Mouse (Mus musculus): ENCODE measurements around the gene Tut7. TPM values are rescaled to one million over a fixed set of nuclear protein-coding genes. Genes with fewer than 3 reads are reported as not detected.
A peak's percentile ranks its signal among the peaks of the same experiment; 100 is the strongest.
"Not testable (repeated sequence)": the region's sequence is repeated elsewhere in the genome, so short reads cannot be mapped to it uniquely, and the experiment has no call there.

Tut7 gene
- polyA plus RNA-seq, 1 experiment from 2014 or later, result 33.5 TPM

- no peak for ATAC-seq
Observed at GRCm38 (mm10) chr13:59738455-59738854, 84.5 kb downstream of the Tut7 start.

GRCm38 (mm10) chr13:59735190-59735589, 87.8 kb downstream of the Tut7 start:
- Histone ChIP-seq H3K36me3 (ENCODE audit: control insufficient read depth, insufficient read depth, low read length) (no peaks in the 10 kb centered on the region), H3K4me1 (ENCODE audit: control insufficient read depth, insufficient read depth, low read length) (no peaks in the 10 kb centered on the region), H3K4me2 (ENCODE audit: low read length) (no peak overlapping the region), H3K4me3 (ENCODE audit: low read depth, low read length) (no peak overlapping the region), H3K9me3 (replicated peaks; ENCODE audit: control insufficient read depth, low read length) (no peaks in the 10 kb centered on the region), H3K27me3 (replicated peaks; ENCODE audit: control insufficient read depth, insufficient read depth, low read length) (no peaks in the 10 kb centered on the region), H3K27ac (ENCODE audit: low read depth, low read length) (no peak overlapping the region), H3K9ac (ENCODE audit: low read length) (no peak overlapping the region)
- WGBS, result 31% methylated on average over 3 of the region's 3 CpGs
- ATAC-seq (no peak), DNase-seq (ENCODE audit: low spot score) (peak; percentile 45)

More at GRCm38 (mm10) chr13:59738455-59738854, 84.5 kb downstream of the Tut7 start:
- Histone ChIP-seq H3K9ac (ENCODE audit: low read length) (no peak overlapping the region), H3K9me3 (replicated peaks; ENCODE audit: control insufficient read depth, low read length) (no peaks in the 10 kb centered on the region), H3K4me1 (ENCODE audit: control insufficient read depth, insufficient read depth, low read length) (no peaks in the 10 kb centered on the region), H3K4me3 (ENCODE audit: low read depth, low read length) (no peak overlapping the region), H3K27ac (ENCODE audit: low read depth, low read length) (no peak overlapping the region), H3K27me3 (replicated peaks; ENCODE audit: control insufficient read depth, insufficient read depth, low read length) (no peaks in the 10 kb centered on the region), H3K4me2 (ENCODE audit: low read length) (no peak overlapping the region), H3K36me3 (ENCODE audit: control insufficient read depth, insufficient read depth, low read length) (no peaks in the 10 kb centered on the region)
- DNase-seq (ENCODE audit: low spot score), result no peak
- whole genome bisulfite sequencing, result 93% methylated on average over 2 of the region's 2 CpGs

- H3K9ac ChIP-seq (ENCODE audit: low read length); DNase-seq (ENCODE audit: low spot score); H3K27ac ChIP-seq (ENCODE audit: low read depth, low read length); H3K4me3 ChIP-seq (ENCODE audit: low read depth, low read length); H3K36me3 ChIP-seq (ENCODE audit: control insufficient read depth, insufficient read depth, low read length); H3K27me3 ChIP-seq (replicated peaks; ENCODE audit: control insufficient read depth, insufficient read depth, low read length); H3K9me3 ChIP-seq (replicated peaks; ENCODE audit: control insufficient read depth, low read length); H3K4me2 ChIP-seq (ENCODE audit: low read length); ATAC-seq; H3K4me1 ChIP-seq (ENCODE audit: control insufficient read depth, insufficient read depth, low read length): not testable (repeated sequence)
- WGBS, result 27% methylated on average over 6 of the region's 6 CpGs
Observed at GRCm38 (mm10) chr13:59734347-59734746, 88.6 kb downstream of the Tut7 start.

GRCm38 (mm10) chr13:59733936-59734335, 89.0 kb downstream of the Tut7 start:
- Histone ChIP-seq H3K4me2 (ENCODE audit: low read length) (no peak overlapping the region), H3K9me3 (replicated peaks; ENCODE audit: control insufficient read depth, low read length) (no peaks in the 10 kb centered on the region), H3K9ac (ENCODE audit: low read length) (no peak overlapping the region), H3K4me3 (ENCODE audit: low read depth, low read length) (no peak overlapping the region), H3K4me1 (ENCODE audit: control insufficient read depth, insufficient read depth, low read length) (no peaks in the 10 kb centered on the region), H3K36me3 (ENCODE audit: control insufficient read depth, insufficient read depth, low read length) (no peaks in the 10 kb centered on the region), H3K27me3 (replicated peaks; ENCODE audit: control insufficient read depth, insufficient read depth, low read length) (no peaks in the 10 kb centered on the region), H3K27ac (ENCODE audit: low read depth, low read length) (no peak overlapping the region)
- ATAC-seq (no peak), DNase-seq (ENCODE audit: low spot score) (no peak)
- 81% methylated on average over 2 of the region's 4 CpGs for WGBS

GRCm38 (mm10) chr13:59731652-59732051, 91.3 kb downstream of the Tut7 start, which contains the start of gene Spata31d1d:
TSS of gene Spata31d1d (minus strand) at chr13:59731752.
- Histone ChIP-seq H3K4me3 (ENCODE audit: low read depth, low read length) (no peak within 1 kb of the TSS), H3K9ac (ENCODE audit: low read length) (no peak within 1 kb of the TSS), H3K4me2 (ENCODE audit: low read length) (no peak within 1 kb of the TSS), H3K9me3 (replicated peaks; ENCODE audit: control insufficient read depth, low read length) (no peaks in the 10 kb centered on the region), H3K27me3 (replicated peaks; ENCODE audit: control insufficient read depth, insufficient read depth, low read length) (no peaks in the 10 kb centered on the region), H3K27ac (ENCODE audit: low read depth, low read length) (no peak within 1 kb of the TSS), H3K4me1 (ENCODE audit: control insufficient read depth, insufficient read depth, low read length) (no peaks in the 10 kb centered on the region), H3K36me3 (ENCODE audit: control insufficient read depth, insufficient read depth, low read length) (no peaks in the 10 kb centered on the region)
- ATAC-seq (no peak), DNase-seq (ENCODE audit: low spot score) (no peak)
- 42% methylated on average over 6 of the region's 7 CpGs for WGBS

GRCm38 (mm10) chr13:59728378-59729093, 94.4 kb downstream of the Tut7 start:
- H3K9ac ChIP-seq (ENCODE audit: low read length), result no peak overlapping the region
- H3K4me2 ChIP-seq (ENCODE audit: low read length), result no peak overlapping the region
- ATAC-seq, result peak; percentile 85
- no peaks in the 10 kb centered on the region for H3K36me3 ChIP-seq (ENCODE audit: control insufficient read depth, insufficient read depth, low read length)
- 25% methylated on average over 7 of the region's 7 CpGs for WGBS
- no peak overlapping the region for H3K27ac ChIP-seq (ENCODE audit: low read depth, low read length)
- peak; percentile 92 for DNase-seq (ENCODE audit: low spot score)
- no peaks in the 10 kb centered on the region for H3K9me3 ChIP-seq (replicated peaks; ENCODE audit: control insufficient read depth, low read length)
- H3K4me1 ChIP-seq (ENCODE audit: control insufficient read depth, insufficient read depth, low read length), result peaks cover 3% of the 10 kb centered on the region; the same call in 1 of the 2 replicates
- H3K27me3 ChIP-seq (replicated peaks; ENCODE audit: control insufficient read depth, insufficient read depth, low read length), result no peaks in the 10 kb centered on the region
- H3K4me3 ChIP-seq (ENCODE audit: low read depth, low read length), result no peak overlapping the region

GRCm38 (mm10) chr13:59726139-59726867, 96.6 kb downstream of the Tut7 start:
- Histone ChIP-seq H3K9me3 (replicated peaks; ENCODE audit: control insufficient read depth, low read length) (no peaks in the 10 kb centered on the region), H3K27ac (ENCODE audit: low read depth, low read length) (no peak overlapping the region), H3K4me1 (ENCODE audit: control insufficient read depth, insufficient read depth, low read length) (peaks cover 3% of the 10 kb centered on the region; the same call in 1 of the 2 replicates), H3K4me2 (ENCODE audit: low read length) (peak overlapping the region; percentile 31), H3K36me3 (ENCODE audit: control insufficient read depth, insufficient read depth, low read length) (no peaks in the 10 kb centered on the region), H3K9ac (ENCODE audit: low read length) (no peak overlapping the region; the same call in 1 of the 2 replicates), H3K4me3 (ENCODE audit: low read depth, low read length) (no peak overlapping the region), H3K27me3 (replicated peaks; ENCODE audit: control insufficient read depth, insufficient read depth, low read length) (no peaks in the 10 kb centered on the region)
- ATAC-seq, result no peak
- WGBS, result 39% methylated on average over 29 of the region's 29 CpGs
- DNase-seq (ENCODE audit: low spot score), result peak; percentile 1

GRCm38 (mm10) chr13:59722089-59722488, 100.9 kb downstream of the Tut7 start:
- H3K9me3 ChIP-seq (replicated peaks; ENCODE audit: control insufficient read depth, low read length); H3K4me1 ChIP-seq (ENCODE audit: control insufficient read depth, insufficient read depth, low read length); H3K27me3 ChIP-seq (replicated peaks; ENCODE audit: control insufficient read depth, insufficient read depth, low read length); H3K36me3 ChIP-seq (ENCODE audit: control insufficient read depth, insufficient read depth, low read length); H3K4me3 ChIP-seq (ENCODE audit: low read depth, low read length); ATAC-seq; H3K9ac ChIP-seq (ENCODE audit: low read length); H3K27ac ChIP-seq (ENCODE audit: low read depth, low read length); DNase-seq (ENCODE audit: low spot score); H3K4me2 ChIP-seq (ENCODE audit: low read length): not testable (repeated sequence)
- WGBS, result 79% methylated on average over 1 of the region's 1 CpGs

All from forebrain, embryonic 14.5 days (tissue).